Mouse (Mus musculus) retina, postnatal 1 day (tissue): ENCODE measurements at regions not wholly inside any gene's neighbourhood (a gene's known extent, or its start where the extent isn't known, plus 50 kb on each side); places are given as distances from the start of the nearest gene placed in this dataset.

Experiments used
- DNase-seq: peaks from one replicate; pipeline ENCODE4 v3.0.0-alpha.2; 2012

- peak; percentile 83 for DNase-seq
Measured at GRCm38 (mm10) chr4:127502621-127503020, 144.6 kb upstream of the Gjb5 start.

- no peak for DNase-seq
Measured at GRCm38 (mm10) chr4:127501881-127502280, 143.9 kb upstream of the Gjb5 start.

- peak; percentile 36 for DNase-seq
Measured at GRCm38 (mm10) chr4:127487016-127487780, 129.2 kb upstream of the Gjb5 start.

GRCm38 (mm10) chr4:127485238-127485637 lies 127.3 kb upstream of the Gjb5 start:
- DNase-seq, result no peak

GRCm38 (mm10) chr4:127482461-127482860 lies 124.5 kb upstream of the Gjb5 start:
- DNase-seq, result peak; percentile 72

GRCm38 (mm10) chr4:127480339-127480738 lies 122.4 kb upstream of the Gjb5 start:
- DNase-seq, result no peak

- DNase-seq, result no peak
Measured at GRCm38 (mm10) chr4:127469877-127470276, 111.9 kb upstream of the Gjb5 start.

- DNase-seq, result no peak
Measured at GRCm38 (mm10) chr4:127454511-127455119, 96.6 kb upstream of the Gjb5 start.

GRCm38 (mm10) chr4:127452081-127452480 lies 94.1 kb upstream of the Gjb5 start:
- DNase-seq, result no peak

GRCm38 (mm10) chr4:127445300-127445699 lies 87.3 kb upstream of the Gjb5 start:
- no peak for DNase-seq

- DNase-seq, result no peak
Measured at GRCm38 (mm10) chr4:127444056-127444455, 86.1 kb upstream of the Gjb5 start.

- DNase-seq, result no peak
Measured at GRCm38 (mm10) chr4:127442001-127442400, 84.0 kb upstream of the Gjb5 start.

- no peak for DNase-seq
Measured at GRCm38 (mm10) chr4:127440602-127441001, 82.6 kb upstream of the Gjb5 start.

- DNase-seq, result peak; percentile 88
Measured at GRCm38 (mm10) chr4:127435076-127435475, 77.1 kb upstream of the Gjb5 start.

- DNase-seq, result no peak
Measured at GRCm38 (mm10) chr4:127430237-127430636, 72.3 kb upstream of the Gjb5 start.

- DNase-seq, result no peak
Measured at GRCm38 (mm10) chr4:127429748-127430147, 71.8 kb upstream of the Gjb5 start.

- peak; percentile 39 for DNase-seq
Measured at GRCm38 (mm10) chr4:127423855-127424254, 65.9 kb upstream of the Gjb5 start.

- no peak for DNase-seq
Measured at GRCm38 (mm10) chr4:127421927-127422450, 64.0 kb upstream of the Gjb5 start.

GRCm38 (mm10) chr4:127421129-127421528 lies 63.1 kb upstream of the Gjb5 start:
- no peak for DNase-seq

- DNase-seq, result no peak
Measured at GRCm38 (mm10) chr4:127419786-127420120, 61.8 kb upstream of the Gjb5 start.

- peak; percentile 58 for DNase-seq
Measured at GRCm38 (mm10) chr4:127419062-127419785, 61.2 kb upstream of the Gjb5 start.

- no peak for DNase-seq
Measured at GRCm38 (mm10) chr4:127416906-127417305, 58.9 kb upstream of the Gjb5 start.
